In genomic region chr1:143999371-143999920, GRCm38 (mm10) we compare ENCODE assay signal across 12 mouse cellular contexts. TPM values are rescaled to one million over a fixed set of nuclear protein-coding genes. Genes with fewer than 3 reads are reported as not detected.
DNase-seq lines count a peak whose midpoint lies in the region; ATAC-seq and TF ChIP-seq lines count a peak whose summit lies in the region.
"Had no signal": no experiment of that assay in that cellular context is flagged by ENCODE, and none has a peak within 500 bp of the region (broad histone marks: within the 10 kb centered on the region; RNA-seq: fewer than 3 reads in every experiment).

No protein-coding gene starts in this region.

- DNase-seq in heart, adult 2 months, result no peak
- DNase-seq in heart, embryonic 10.5 days (ENCODE audit: low spot score), result no peak
- DNase-seq in midbrain, embryonic 14.5 days, result peak; percentile 9
- peak; percentile 27 for DNase-seq in brain, adult 2 months (ENCODE audit: low read depth, low spot score)
- DNase-seq in midbrain, postnatal 0 days (ENCODE audit: low spot score), result no peak
- DNase-seq in embryonic facial prominence, embryonic 10.5 days (ENCODE audit: low spot score), result no peak
- DNase-seq: heart, postnatal 10 days; kidney, adult 2 months; thymus, postnatal 25 days had no signal

- H3K27ac ChIP-seq in heart, adult 2 months, result no peak overlapping the region
- H3K27ac ChIP-seq in heart, embryonic 10.5 days, result no peak overlapping the region
- H3K27ac ChIP-seq in midbrain, embryonic 14.5 days (replicated peaks; ENCODE audit: low read depth, low read length), result 0 out of 2 replicates have a peak overlapping the region, but pooled peaks have one; percentile 8
- no peak overlapping the region for H3K27ac ChIP-seq in midbrain, embryonic 15.5 days
- peak overlapping the region; percentile 12; the same call in 1 of the 2 replicates for H3K27ac ChIP-seq in midbrain, postnatal 0 days (ENCODE audit: low read depth, low read length)
- no peak overlapping the region for H3K27ac ChIP-seq in embryonic facial prominence, embryonic 10.5 days (replicated peaks)

- H3K79me2 ChIP-seq in heart, adult 2 months (replicated peaks; ENCODE audit: control insufficient read depth, insufficient read depth, low read length), result no peaks in the 10 kb centered on the region

- H3K4me2 ChIP-seq in midbrain, embryonic 14.5 days (ENCODE audit: low read length), result no peak overlapping the region
- H3K4me2 ChIP-seq in midbrain, embryonic 15.5 days, result no peak overlapping the region
- H3K4me2 ChIP-seq in midbrain, postnatal 0 days (ENCODE audit: low read depth, low read length, poor library complexity, severe bottlenecking), result no peak overlapping the region

- no peak overlapping the region for H3K9ac ChIP-seq in heart, adult 2 months (ENCODE audit: low read depth, low read length)
- no peak overlapping the region for H3K9ac ChIP-seq in midbrain, embryonic 14.5 days (replicated peaks; ENCODE audit: low read length)
- no peak overlapping the region for H3K9ac ChIP-seq in midbrain, embryonic 15.5 days
- H3K9ac ChIP-seq in midbrain, postnatal 0 days (replicated peaks; ENCODE audit: low read length, poor library complexity, severe bottlenecking), result no peak overlapping the region

- no peaks in the 10 kb centered on the region for H3K27me3 ChIP-seq in heart, adult 2 months (ENCODE audit: control insufficient read depth, insufficient read depth, low read length)
- no peaks in the 10 kb centered on the region for H3K27me3 ChIP-seq in heart, embryonic 10.5 days (ENCODE audit: insufficient read depth, poor library complexity, severe bottlenecking)
- no peaks in the 10 kb centered on the region for H3K27me3 ChIP-seq in midbrain, embryonic 14.5 days (ENCODE audit: control insufficient read depth, insufficient read depth, low read length)
- no peaks in the 10 kb centered on the region for H3K27me3 ChIP-seq in midbrain, embryonic 15.5 days (replicated peaks)
- H3K27me3 ChIP-seq in midbrain, postnatal 0 days (ENCODE audit: insufficient read depth, low read length), result no peaks in the 10 kb centered on the region
- H3K27me3 ChIP-seq in embryonic facial prominence, embryonic 10.5 days (replicated peaks; ENCODE audit: low read depth, poor library complexity, severe bottlenecking), result no peaks in the 10 kb centered on the region

- H3K36me3 ChIP-seq in heart, adult 2 months (ENCODE audit: control insufficient read depth, insufficient read depth, low read length), result peaks cover 20% of the 10 kb centered on the region
- H3K36me3 ChIP-seq in heart, embryonic 10.5 days, result peaks cover 6% of the 10 kb centered on the region; the same call in 1 of the 2 replicates
- peaks cover 21% of the 10 kb centered on the region for H3K36me3 ChIP-seq in midbrain, embryonic 14.5 days (ENCODE audit: control insufficient read depth, insufficient read depth, low read length)
- peaks cover 10% of the 10 kb centered on the region; the same call in 1 of the 2 replicates for H3K36me3 ChIP-seq in midbrain, embryonic 15.5 days (replicated peaks)
- H3K36me3 ChIP-seq in midbrain, postnatal 0 days (ENCODE audit: insufficient read depth, low read length), result peaks cover 5% of the 10 kb centered on the region; the same call in 1 of the 2 replicates
- peaks cover 14% of the 10 kb centered on the region for H3K36me3 ChIP-seq in embryonic facial prominence, embryonic 10.5 days (replicated peaks)

- intact Hi-C loops in heart, adult 2 months (cut with DNase I), result no loop called here

- TF ChIP-seq POLR2A in heart, adult 2 months (IDR thresholded peaks at IDR 0.05; ENCODE audit: insufficient read depth, low read depth, low read length), result peak; percentile 32; the same call in 1 of the 2 replicates

- H3K4me3 ChIP-seq in heart, adult 2 months, result no peak overlapping the region
- no peak overlapping the region for H3K4me3 ChIP-seq in heart, embryonic 10.5 days
- no peak overlapping the region for H3K4me3 ChIP-seq in midbrain, embryonic 14.5 days (replicated peaks; ENCODE audit: low read depth, low read length)
- H3K4me3 ChIP-seq in midbrain, embryonic 15.5 days, result no peak overlapping the region
- no peak overlapping the region for H3K4me3 ChIP-seq in midbrain, postnatal 0 days (ENCODE audit: low read depth, low read length)
- H3K4me3 ChIP-seq in embryonic facial prominence, embryonic 10.5 days, result no peak overlapping the region
- H3K4me3 ChIP-seq: myocyte had no signal

- no peak for TF ChIP-seq EP300 in heart, adult 2 months (IDR thresholded peaks at IDR 0.05; ENCODE audit: insufficient read depth, low read depth, low read length)

- no peak for TF ChIP-seq CTCF in heart, adult 2 months (IDR thresholded peaks at IDR 0.05)
- TF ChIP-seq CTCF in midbrain, postnatal 0 days (IDR thresholded peaks at IDR 0.05), result no peak

- H3K4me1 ChIP-seq in heart, adult 2 months (ENCODE audit: control insufficient read depth, insufficient read depth, low read length), result no peaks in the 10 kb centered on the region
- 0 out of 2 replicates have a peak, but pooled peaks cover 3% of the 10 kb centered on the region for H3K4me1 ChIP-seq in heart, embryonic 10.5 days
- H3K4me1 ChIP-seq in midbrain, embryonic 14.5 days (ENCODE audit: control insufficient read depth, insufficient read depth, low read length), result peaks cover 14% of the 10 kb centered on the region
- H3K4me1 ChIP-seq in midbrain, embryonic 15.5 days, result peaks cover 20% of the 10 kb centered on the region
- peaks cover 4% of the 10 kb centered on the region; the same call in 1 of the 2 replicates for H3K4me1 ChIP-seq in midbrain, postnatal 0 days (ENCODE audit: insufficient read depth, low read length)
- peaks cover 20% of the 10 kb centered on the region for H3K4me1 ChIP-seq in embryonic facial prominence, embryonic 10.5 days

- 51% methylated on average over 7 of the region's 7 CpGs for WGBS in heart, adult 2 months
- 62% methylated on average over 7 of the region's 7 CpGs for WGBS in heart, embryonic 10.5 days
- 68% methylated on average over 7 of the region's 7 CpGs for WGBS in midbrain, embryonic 14.5 days
- 58% methylated on average over 7 of the region's 7 CpGs for WGBS in midbrain, embryonic 15.5 days
- WGBS in midbrain, postnatal 0 days, result 57% methylated on average over 7 of the region's 7 CpGs
- WGBS in embryonic facial prominence, embryonic 10.5 days, result 72% methylated on average over 7 of the region's 7 CpGs

- ATAC-seq in midbrain, embryonic 14.5 days (ENCODE audit: low FRiP score, low TSS enrichment), result no peak
- ATAC-seq in midbrain, embryonic 15.5 days (replicated peaks), result no peak
- no peak for ATAC-seq in midbrain, postnatal 0 days (ENCODE audit: low FRiP score)
- ATAC-seq: CD4-positive, CD25-positive, alpha-beta regulatory T cell, adult 4 months had no signal

- H3K9me3 ChIP-seq in heart, embryonic 10.5 days, result no peaks in the 10 kb centered on the region
- no peaks in the 10 kb centered on the region for H3K9me3 ChIP-seq in midbrain, embryonic 14.5 days (ENCODE audit: control insufficient read depth, low read length)
- H3K9me3 ChIP-seq in midbrain, embryonic 15.5 days, result no peaks in the 10 kb centered on the region
- no peaks in the 10 kb centered on the region for H3K9me3 ChIP-seq in midbrain, postnatal 0 days (ENCODE audit: low read length)
- no peaks in the 10 kb centered on the region for H3K9me3 ChIP-seq in embryonic facial prominence, embryonic 10.5 days

RNA-seq across cellular contexts. Expression of gene Rgs2, which starts 4.5 kb away (rescaled TPM):
- 10 to 100 TPM; 43.7 to 59.2 TPM for total RNA-seq in heart, adult 2 months (2021)
- polyA plus RNA-seq in heart, adult 2 months (2012; rRNA removed), result 7.7 and 18.4 TPM in 2 replicates
- 14.8 and 23.8 TPM in 2 replicates for polyA plus RNA-seq in heart, embryonic 10.5 days (2016; fragmentation: Nextera tagmentation; extraction: Ambion mirVana)
- 123 and 132 TPM in 2 replicates for polyA plus RNA-seq in midbrain, embryonic 14.5 days (2014; fragmentation: Nextera tagmentation; extraction: Ambion mirVana)
- 131 and 137 TPM in 2 replicates for polyA plus RNA-seq in midbrain, embryonic 15.5 days (2015; fragmentation: Nextera tagmentation; extraction: Ambion mirVana)
- total RNA-seq in midbrain, postnatal 0 days (2014; rRNA removed), result 26.4 and 34.4 TPM in 2 replicates
- 83.3 and 85.2 TPM in 2 replicates for polyA plus RNA-seq in midbrain, postnatal 0 days (2015; fragmentation: Nextera tagmentation; extraction: Ambion mirVana)
- polyA plus RNA-seq in embryonic facial prominence, embryonic 10.5 days (2016; fragmentation: Nextera tagmentation; extraction: Ambion mirVana), result 33.5 and 38.3 TPM in 2 replicates

Comparison
In these comparisons a context has a peak if more than half of its experiments do, and no peak if none do; other contexts are left out.
1. DNase-seq: peak in midbrain, embryonic 14.5 days (single experiment) and brain, adult 2 months (single experiment); none in heart, adult 2 months (0 of 2), heart, embryonic 10.5 days (single experiment), midbrain, postnatal 0 days (single experiment) and embryonic facial prominence, embryonic 10.5 days (single experiment).
2. H3K27ac ChIP-seq: peak in midbrain, embryonic 14.5 days (single experiment) and midbrain, postnatal 0 days (single experiment); none in heart, adult 2 months (single experiment), heart, embryonic 10.5 days (single experiment), midbrain, embryonic 15.5 days (single experiment) and embryonic facial prominence, embryonic 10.5 days (single experiment).